Mouse (Mus musculus): ENCODE data around the gene Impdh1.
"Not testable (repeated sequence)": the region's sequence is repeated elsewhere in the genome, so short reads cannot be mapped to it uniquely, and the experiment has no call there.

Gene Impdh1

DNA sequence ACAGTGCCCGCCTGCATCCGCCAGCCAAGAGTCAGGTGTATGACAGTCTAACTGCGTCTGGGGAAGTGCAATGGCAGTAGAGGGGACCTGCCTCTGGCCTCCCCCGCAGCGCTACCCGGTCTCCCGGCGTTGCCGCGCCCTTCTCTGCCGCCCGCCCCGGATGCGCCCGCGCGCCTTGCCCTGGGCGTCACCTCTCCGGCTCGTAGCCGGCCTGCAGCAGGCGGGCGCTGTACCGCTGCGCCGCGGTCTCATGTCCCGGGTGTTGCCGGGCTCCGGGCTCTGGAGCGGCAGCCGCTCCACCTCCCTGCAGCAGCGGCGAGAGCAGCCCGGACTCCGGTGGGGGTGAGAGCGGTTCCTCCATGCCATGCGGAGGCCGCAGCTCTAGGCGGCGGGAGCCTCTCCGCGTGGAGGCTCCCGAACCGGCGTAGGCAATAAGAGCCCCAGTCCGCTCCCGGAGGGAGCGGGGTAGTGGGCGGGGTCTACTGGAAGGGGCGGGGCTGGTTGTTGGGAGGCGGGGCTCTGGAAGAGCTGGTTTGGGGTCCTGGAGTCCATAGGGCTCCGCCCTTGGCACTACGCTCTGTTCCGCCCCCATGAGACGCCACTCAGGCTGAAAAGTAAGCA is at the start of gene Impdh1:
Impdh1 (minus strand) TSS at position 484 of the 621 bp plus-strand sequence.
- DNase-seq, result peak; percentile 84 to 90

DNA sequence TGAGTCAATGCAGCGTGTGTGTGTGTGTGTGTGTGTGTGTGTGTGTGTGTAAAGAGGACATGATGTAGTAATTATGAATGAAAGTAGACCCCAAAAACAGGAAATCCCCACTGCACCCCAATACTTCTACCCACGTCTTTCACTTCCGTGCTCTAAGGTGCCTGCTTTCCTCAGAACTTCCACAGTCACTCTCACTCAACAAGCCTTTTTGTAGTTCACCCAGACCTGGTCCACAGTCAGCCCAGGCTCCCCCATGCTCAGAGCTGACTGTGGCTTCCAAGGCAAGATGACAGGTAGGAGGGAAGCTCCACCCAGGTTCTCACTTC is 48.3 kb upstream of the Impdh1 start:
- DNase-seq, result no peak

DNA sequence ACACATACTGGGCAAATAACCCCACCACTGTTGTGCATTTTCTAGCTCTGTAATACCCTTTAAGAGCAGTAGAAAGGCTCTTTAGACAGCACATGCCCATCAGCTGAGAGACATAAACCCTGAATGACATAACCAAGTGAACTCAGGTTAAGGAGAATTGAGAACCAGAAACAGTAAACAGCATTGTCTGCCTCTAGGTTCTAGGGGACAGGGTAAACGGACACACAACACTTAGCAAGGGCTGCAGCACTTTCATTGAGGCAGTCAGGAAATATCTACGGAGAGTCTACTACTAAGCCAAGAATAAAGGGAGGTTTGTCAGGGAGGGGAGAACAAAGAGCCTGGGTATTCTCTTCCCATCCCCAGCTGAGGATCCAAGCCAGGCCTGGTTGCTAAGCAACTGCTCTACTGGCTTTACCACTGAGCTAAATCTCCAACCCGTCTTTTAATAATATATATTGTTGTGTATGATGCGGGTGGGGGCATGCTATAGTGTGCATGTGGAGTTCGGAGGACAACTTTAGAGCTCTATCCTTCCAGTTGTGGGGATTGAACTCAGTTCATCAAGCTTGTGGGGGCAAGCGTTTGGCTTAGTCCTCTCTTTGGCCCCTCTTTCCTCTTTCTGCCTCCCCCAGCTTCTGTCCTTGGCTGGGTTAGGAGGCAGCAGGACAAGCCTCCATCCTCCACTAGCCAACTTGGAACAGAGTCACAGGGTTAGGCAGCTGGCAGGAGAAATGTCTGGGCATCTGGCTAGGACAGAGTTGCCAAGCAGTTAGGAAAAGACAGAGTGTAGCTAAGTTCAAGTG is 47.7 kb upstream of the Impdh1 start:
- no peak for DNase-seq

DNA sequence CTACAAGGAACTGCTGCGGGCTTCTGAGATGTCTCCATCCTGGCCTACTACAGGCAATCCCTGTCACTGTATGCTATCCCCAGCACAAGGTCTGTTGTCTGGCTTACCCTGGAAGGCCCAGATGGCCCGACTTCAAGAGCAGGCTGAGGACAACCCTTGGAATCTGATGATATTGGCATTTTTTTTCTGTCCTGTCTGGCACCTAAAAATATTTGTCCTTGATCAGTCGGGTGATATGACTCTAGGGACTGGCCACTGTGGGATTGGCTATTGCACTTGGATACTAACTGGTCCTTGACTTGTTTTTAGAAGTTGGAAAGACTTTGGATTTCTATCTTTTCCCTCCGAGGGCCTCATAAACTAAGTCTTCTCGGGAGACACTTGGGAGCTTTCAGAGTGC is 45.7 kb upstream of the Impdh1 start:
- DNase-seq, result no peak

DNA sequence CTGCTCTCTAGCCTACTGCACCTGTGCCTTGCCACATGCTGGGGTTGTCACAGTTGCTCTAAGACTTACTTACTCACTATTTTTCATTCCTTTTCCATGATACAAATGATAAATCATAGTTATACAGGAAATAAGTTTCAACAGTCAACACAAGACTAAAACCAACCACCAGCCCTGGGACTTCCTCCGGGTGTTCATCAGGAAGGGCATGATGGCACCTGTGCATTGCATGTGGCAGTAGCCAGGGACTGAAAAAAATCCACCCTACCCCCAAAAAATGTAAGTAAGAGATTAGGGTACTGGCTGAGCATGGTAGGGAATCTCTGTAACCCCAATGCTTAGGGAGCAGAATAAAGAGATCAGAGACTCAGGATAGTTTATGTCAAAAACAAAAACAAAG is 43.3 kb upstream of the Impdh1 start:
- DNase-seq, result no peak

DNA sequence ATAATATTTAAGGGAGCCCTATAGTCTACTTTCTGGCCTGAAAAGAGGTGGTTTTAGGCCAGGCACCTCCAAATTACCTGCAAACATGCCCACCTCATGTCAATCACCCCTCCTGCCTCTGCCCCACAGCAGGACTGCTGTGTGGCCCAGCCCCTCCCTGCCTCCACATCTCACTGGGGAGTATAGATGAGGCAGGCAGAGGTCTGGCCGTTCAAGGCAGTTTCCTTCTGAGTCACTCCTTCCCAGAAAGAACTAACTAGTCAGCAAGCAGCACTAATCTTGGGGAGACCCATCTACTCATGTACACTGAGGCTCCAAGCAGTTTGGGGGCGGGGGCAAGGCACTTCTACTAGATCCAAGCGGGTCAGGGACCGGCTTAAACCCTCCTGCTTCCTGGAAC is 30.9 kb upstream of the Impdh1 start:
- DNase-seq, result no peak

DNA sequence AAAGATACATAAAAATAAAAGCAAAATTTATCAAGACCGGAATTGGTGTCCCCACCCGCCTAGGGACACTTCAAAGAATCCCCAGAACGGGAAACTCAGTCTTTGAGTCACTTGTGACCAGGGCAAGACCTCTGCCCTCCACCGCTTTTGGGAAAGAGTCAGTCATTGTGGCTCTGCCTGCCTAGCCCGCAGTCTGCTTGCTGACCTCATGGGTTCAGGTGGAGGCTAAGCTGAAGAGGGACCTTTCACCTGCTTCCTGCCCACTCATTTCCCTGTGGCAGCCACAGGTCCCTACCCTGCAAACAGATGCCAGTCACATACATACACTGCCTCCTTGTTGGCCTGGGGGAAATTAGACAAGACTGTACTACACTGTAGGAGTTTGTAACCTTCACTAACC is 30.4 kb upstream of the Impdh1 start:
- no peak for DNase-seq

DNA sequence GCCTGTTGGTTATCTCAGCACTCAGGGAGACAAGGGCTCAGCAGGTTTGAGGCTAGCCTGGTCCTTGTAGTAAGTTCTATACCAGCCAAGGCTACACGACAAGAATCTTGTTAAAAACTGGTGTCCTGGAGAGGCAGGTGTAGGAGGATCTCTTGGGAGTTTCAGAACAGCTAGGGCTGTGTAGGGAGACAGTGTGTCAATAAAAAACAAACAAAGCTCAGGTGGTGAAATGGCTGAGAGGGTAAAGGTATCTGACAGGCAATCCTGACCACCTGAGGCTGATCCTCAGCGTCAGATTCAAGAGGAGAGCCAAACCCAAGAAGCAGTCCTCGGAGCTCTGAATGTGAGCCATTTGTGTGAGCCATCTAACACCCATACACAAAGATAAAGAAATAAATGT is 30.0 kb upstream of the Impdh1 start:
- DNase-seq, result no peak

DNA sequence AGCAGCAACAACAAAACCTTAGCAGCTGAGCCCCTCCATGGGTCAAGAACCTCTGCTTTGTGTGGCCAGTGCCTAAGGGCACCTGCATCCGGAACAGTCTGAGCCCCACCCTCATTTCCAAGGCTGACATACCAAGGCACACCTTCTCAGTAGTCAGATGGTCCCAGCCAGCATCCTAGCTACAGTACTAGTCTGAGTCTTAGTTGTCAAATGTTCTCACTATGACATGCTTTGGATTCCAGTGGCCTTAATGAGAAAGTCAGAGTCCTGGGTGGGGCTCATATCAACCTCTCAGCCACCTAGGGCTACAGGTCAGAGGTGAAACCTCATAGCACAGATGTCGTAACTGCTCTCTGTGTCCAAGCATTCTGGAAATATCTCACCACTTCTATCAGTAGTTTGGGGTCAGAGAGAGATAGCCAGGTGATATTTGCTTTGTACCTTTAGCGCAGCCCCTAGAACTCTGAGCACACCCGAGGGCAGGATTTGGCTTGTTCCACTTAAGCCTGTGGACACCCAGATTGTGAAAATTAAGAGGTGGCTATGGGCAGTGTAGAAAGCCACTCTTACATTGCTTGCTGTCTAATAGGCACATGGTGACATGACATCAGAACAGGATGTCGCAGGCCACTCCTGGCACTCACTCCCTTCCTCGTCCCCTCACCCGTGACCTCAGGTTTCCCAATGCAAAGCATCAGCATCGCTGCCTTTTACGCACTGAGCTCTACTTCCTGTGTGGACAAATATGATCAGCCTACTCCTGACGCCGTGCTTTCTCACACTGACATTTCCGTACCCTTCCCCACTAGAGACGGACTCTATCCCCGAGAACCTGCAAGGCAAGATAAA is 29.3 kb upstream of the Impdh1 start:
- peak; percentile 45 for DNase-seq

DNA sequence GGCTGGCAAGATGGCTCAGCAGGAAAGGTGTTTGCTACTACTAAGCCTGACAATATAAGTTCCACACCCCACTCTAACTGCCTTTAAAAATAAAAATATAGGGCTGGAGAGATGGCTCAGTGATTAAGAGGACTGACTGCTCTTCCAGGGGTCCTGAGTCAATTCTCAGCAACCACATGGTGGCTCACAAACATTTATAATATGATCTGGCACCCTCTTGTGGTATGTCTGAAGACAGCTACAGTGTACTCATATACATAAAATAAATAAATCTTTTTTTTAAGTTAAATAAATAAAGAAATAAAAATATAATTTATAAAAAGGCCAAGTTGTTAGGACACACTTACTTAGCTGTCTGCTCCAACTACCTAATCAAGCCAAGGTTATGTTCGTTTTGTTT is 26.1 kb upstream of the Impdh1 start:
- no peak for DNase-seq

DNA sequence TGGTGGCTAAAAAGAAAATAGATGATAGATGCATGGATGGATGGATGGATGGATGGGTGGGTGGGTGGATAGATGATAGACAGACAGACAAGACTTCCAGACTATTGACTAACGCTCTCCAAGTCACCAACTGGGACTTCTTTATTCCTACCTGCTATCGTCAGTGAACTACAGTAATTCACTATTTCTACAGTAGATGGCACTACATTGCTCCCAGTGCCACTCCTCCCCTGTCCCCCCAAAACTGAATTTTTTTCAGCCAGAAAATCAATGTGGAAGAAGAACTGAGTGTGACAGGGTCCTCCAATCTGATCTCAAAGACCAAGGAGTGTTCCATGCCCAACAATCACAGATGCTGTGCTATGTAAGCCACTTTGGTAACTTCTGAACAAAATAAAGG is 25.5 kb upstream of the Impdh1 start:
- no peak for DNase-seq

DNA sequence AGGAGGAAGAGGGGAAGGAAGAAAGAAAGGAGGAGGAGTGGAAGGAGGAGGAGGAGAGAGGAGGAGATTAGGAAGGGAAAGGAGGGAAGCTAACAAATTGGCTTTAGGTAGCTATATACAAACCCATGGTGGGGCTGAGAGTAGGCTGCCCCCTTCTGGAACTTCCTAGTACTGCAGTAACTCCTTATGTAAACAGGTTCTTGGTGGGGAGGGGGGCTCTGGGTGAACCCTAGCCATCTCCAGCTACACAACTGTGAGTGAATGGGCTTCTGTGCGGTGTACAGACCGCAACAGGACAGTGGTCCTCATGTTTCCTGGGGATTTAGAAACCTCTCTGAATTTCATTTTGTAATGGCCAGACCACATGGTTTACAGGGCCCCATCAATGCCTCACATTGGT is 24.6 kb upstream of the Impdh1 start:
- peak in 1 of 2 experiments; percentile 67 for DNase-seq

DNA sequence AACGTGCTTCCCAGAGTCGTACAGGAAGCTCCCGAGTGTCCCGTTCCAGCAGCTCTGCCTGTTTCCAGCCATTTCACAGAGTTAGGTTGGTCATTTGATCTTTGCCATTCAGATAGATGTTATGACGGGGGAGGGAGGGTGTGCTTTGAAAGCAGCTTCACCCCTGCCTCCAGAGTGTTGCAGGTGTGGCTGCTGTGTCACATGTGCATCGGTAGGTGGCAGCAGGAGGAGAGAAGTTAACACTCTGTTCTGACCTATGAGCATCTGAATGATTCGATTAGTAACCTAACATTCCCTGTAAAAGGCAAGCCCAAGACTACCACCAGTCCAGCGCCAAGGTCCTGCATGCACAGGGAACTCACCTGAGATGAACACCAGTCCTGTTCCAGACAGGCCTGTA is 18.1 kb upstream of the Impdh1 start:
- DNase-seq, result no peak

DNA sequence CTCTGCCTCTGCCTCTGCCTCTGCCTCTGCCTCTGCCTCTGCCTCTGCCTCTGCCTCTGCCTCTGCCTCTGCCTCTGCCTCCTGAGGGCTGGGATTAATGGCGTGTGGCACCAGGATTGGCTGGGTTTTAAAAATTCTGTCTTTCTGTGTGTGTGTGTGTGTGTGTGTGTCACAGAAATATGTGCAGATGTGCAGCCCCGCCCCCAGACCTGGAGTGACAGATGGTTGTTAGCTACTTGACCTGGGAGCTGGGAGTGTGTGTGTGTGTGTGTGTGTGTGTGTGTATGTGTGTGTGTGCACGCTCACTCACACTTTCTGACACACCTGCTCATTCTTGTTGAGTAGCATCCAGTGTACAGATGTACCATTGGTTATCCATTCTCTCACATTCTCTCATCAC is 17.5 kb upstream of the Impdh1 start:
- no peak for DNase-seq

DNA sequence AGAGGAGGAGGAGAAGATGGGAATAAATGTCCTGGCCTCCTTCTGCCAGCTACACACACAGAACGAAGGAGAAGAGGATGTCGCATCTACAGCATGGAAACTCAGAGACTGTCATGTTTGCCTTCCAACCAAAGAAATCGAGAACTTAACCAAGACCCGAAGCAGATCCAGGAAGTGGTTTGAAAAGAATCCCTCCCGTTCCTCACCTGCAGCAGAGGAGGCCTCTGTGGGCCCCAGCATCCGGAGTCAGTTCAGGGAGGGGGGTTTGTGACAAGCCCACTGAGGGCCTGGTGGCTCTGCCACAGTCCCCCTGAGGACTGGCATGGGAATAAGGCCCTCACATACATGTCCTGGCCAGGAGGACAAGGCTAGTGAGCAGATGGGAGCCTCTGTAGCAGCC is 16.2 kb upstream of the Impdh1 start:
- no peak for DNase-seq

DNA sequence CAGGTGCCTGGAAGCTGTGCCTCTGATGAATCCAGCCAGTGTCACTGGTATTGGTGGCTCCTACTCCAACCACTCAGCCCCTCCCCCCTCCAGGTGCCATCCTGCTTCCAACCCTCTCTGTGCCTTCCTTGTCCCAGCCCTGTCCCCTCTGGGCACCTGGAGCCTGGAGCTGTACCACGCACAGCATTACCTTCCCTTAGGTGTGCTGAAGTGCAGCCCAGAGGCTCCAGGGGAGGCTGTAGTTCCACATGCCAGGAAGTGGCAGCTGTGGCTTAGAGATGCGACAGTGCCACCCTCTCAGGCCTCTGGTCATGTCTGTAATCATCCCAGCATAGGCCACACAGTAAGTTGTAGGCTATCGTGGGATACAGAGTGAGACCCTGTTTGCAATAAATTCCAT is 15.6 kb upstream of the Impdh1 start:
- DNase-seq, result no peak

DNA sequence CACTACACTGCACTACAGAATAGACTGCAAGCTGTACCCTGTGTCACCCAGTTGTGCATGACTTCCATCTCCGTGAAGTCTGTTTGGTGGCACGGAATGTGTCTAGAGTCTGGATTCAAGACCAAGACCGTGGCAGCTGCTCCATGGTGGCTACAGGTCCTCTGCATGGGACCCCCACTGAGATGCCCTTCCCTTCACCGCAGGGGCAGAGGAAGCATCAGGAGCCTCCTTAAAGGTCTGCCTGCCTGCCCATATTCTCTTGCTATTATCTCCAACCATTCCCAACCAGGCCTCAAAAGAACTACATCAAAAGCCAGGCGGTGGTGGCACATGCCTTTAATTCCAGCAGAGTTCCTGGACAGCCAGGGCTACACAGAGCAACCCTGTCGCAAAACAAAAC is 14.2 kb upstream of the Impdh1 start:
- DNase-seq, result no peak

DNA sequence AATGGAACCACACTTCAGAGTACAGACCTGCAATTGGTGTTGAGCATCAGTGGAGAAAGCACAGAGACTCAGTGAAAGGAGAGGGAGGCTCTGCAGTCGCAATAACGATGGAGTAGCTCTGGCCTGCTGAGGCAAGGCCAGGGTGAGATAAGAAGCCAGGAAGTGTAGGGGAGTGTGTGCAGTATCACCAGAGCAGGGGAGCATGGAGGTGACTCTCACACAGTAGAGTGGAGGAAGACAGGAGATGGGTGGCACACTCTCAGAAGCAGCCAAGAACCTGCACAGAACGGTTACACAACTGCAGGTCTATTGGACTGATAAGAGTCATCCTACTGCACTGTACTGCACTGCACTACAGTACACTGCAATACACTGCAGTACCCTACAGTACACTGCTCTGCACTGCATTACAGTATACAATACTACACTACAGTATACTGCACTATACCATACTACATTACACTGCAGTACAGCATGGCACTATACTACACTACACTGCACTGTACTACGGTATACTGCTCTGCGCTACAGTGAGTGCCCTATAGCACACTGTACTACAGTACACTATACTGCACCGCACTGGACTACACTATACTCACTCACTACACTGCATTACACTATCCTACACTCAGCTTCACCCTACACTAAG is 13.2 kb upstream of the Impdh1 start:
- no peak for DNase-seq

DNA sequence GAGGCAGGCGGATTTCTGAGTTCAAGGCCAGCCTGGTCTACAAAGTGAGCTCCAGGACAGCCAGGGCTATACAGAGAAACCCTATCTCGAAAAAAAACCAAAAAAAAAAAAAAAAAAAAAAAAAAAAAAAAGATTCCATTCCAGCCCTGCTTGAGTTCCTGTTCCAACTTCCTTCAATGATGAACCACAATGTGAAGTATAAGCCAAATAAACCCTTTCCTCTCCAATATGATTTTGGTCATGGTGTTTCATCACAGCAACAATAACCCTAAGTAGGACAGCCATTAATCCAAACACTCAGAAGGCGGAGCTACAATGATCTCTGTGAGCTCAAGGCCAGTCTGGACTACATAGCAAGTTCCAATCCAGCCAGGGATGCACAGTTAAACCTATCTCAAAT is 1.6 kb upstream of the Impdh1 start:
- not testable (repeated sequence) for DNase-seq

DNA sequence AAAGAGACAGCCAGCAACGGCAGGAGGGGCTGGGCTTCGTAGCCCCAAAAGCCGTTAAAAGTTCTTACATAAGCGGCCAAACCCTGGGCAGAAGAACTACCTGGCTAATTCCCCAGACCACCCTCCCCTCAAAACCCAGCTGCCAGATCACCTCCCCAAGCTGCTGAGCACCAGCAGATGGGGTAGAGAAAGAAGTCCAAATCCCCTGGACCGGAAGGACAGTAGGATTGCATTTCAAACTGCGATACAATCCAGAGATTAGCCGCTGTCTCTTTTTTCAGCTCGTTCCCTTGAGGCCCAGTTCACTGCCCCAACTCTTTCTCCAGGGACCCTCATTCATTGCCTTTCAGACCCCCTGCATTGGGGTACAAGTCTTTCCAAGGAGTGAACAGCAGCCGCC is 983 bp downstream of the Impdh1 start:
- no peak for DNase-seq

DNA sequence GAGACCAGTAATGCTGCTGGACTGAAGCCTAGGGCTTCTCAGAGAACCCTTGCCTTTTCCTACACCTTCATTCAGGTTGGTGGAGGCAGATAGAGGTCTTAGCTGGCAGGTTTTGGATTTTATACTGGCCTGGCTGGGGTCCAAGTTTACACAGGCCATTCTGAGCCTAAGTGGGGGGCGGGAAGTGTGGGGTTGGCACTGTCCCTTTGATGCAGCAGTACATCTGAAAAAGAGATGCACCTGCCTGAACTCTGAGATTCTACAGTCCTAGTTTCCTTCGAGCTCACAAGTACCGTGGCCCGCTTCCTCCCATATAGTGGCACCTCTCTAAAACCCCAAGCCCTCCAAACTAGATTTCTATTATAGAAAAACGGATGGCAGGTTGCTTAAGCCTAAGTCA is 1.4 kb downstream of the Impdh1 start:
- no peak for DNase-seq

DNA sequence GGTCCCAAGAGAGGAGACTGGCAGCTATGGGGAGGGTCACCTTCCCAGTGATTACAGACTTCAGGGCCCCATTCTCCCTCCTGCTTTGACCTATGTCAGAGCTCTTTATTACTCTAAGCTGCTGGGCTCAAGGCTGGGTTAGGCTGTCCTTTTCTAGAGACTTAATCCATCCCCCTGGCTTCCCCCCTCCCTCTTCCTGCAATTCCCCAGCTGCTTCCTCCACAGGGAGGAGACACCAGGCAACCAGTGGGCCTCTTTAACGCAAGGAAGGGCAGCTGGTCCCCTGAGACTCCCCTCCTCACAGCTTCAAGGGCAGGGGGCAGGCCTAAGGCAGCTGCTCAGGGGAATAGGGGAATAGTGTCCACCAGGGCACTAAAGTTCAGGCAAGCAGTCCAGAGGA is 1.9 kb downstream of the Impdh1 start:
- peak; percentile 50 to 54 for DNase-seq

DNA sequence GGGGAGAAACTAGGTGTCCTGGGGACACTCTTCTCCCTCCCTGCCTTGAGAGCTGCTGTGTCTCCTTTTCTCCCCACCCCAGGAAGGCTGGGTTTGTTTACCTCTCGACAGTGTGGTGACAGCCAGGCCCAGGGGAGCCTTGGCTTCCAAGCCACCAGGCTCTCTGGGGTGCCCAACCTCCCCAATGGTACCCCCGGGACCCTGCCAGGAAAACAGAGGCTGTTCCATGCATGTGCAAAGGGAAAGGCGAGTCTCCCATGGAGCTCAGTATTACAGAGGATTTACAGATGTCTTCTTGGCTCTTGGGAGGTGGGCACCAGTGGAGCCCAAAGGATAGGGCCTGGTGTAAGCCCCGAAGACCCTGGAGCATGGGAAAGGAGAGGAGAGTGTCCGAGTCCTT is 2.7 kb downstream of the Impdh1 start:
- DNase-seq, result no peak
